Mouse (Mus musculus) hematopoietic stem cell, adult 5-6 weeks (primary cell): ENCODE data around the gene Tsks. TPM values are rescaled to one million over a fixed set of nuclear protein-coding genes. Genes with fewer than 3 reads are reported as not detected.
A peak's percentile ranks its signal among the peaks of the same experiment; 100 is the strongest.

Experiments used
- ATAC-seq, 2 experiments: fragments of 125-278 bp in 1 of 2; replicated peaks in 1 of 2; 2 replicates each; pipeline ENCODE4 v1.8.0; 2016 to 2017; ENCODE audit warnings: inconsistent platforms in 2 of 2, mild to moderate bottlenecking in 2 of 2, moderate number of reproducible peaks in 2 of 2, low read depth in 1 of 2, moderate TSS enrichment in 1 of 2; ENCODE audit not compliant: low FRiP score in 2 of 2, poor library complexity in 2 of 2, severe bottlenecking in 2 of 2, insufficient read depth in 1 of 2, low TSS enrichment in 1 of 2
- total RNA-seq: library from RNA; stranded (forward); fragments of 172-1452, 232-1000 nt; gene quantifications from 2 replicates; pipeline ENCODE4 v1.2.3, GENCODE M21; 2017

Gene Tsks
- total RNA-seq, 1 experiment from 2014 or later: not detected

DNA sequence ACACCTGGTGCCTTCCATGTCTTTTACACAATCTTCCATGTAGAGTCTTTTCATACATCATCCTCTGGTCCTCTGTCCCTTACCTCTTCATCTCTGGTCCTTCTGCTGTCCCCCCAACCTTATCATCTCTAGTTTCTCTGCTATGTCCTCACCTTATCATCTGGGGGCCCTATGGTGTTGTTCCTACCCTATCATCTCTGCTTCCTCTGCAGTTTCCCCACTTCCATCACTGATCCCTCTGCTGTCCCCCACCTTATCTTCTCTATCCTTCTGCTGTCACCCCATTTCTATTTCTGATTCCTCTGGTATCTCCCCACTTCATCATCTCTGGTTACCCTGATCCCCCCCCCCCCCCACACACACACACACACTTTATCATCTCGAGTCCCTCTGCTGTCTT lies 14.4 kb upstream of the Tsks start:
- ATAC-seq: no peak

DNA sequence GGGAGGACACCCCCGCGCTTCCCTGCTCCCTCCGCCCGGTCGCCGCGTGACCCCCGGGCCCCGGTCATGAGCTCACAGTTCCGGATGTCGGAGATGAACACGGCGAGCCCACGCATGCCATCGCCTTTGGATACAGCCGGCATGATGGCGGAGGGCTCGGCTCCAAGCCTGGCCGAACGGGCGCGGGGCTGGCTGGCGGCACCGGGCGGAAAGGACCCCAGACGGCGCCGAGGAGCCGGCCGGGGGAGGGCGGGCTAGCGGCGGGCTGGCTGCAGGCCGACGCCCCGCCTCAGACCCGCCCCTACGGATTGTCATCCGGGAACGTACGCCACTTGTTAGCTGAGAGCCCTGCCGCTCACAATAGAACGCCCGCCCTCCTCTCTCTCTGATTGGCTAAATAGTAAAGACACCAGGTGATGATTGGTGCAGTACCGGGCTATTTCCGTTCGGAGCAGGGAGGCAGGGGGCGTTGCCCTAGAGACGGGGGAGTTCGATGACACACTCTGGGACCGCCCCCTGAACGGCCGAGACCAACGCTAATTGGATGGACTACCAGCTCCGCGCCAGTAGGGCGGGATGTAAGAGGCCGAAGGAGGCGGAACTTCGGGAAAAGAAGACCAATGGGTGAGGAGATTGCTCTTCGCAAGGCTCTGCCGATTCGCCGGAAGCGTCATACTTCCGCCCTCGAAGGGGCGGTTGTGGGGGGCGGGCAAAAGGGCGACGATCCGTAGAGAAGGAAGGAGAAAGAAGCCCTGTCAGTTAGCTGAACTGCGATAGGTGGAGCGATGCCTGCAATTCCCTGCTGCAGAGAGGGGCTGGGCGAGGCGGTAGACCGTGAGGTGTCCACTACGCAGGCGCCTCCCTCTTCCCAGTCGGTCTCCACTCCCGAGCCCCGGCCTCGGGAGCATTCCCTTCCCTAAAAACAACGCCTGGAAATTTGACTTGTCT lies 13.5 kb upstream of the Tsks start, which contains the start of gene Ap2a1:
TSS of gene Ap2a1 (minus strand) at position 293 of the 948 bp plus-strand sequence.
- ATAC-seq: peak; percentile 97

DNA sequence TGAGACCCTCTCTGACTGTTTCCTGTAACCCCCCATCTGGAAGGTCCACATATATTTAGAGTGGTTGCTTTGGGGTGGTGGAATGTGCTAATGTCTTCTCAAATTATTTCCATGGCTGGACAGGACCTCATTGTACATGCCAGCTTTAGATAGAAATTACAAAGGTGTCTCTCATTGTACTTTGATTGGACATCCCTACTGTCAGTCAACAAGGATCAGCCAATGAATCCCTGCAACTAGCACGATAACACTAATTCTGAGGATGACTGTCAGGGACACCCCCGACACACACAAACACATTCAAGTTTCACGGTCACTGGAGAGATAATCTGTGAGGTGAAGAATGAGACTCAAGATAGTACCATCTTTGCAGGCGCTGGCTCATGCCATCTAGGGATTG lies 4.3 kb upstream of the Tsks start:
- no peak for ATAC-seq

GRCm38 (mm10) chr7:44949922-44950321 lies 6.9 kb downstream of the Tsks start:
- no peak for ATAC-seq

GRCm38 (mm10) chr7:44951960-44952359 lies 9.0 kb downstream of the Tsks start:
- peak; percentile 70 for ATAC-seq

GRCm38 (mm10) chr7:44952611-44953306 lies 9.8 kb downstream of the Tsks start:
- peak; percentile 84 to 89 for ATAC-seq

GRCm38 (mm10) chr7:44953561-44953960 lies 10.6 kb downstream of the Tsks start:
- no peak for ATAC-seq

- no peak for ATAC-seq
Observed at GRCm38 (mm10) chr7:44954091-44954885, 11.3 kb downstream of the Tsks start.

DNA sequence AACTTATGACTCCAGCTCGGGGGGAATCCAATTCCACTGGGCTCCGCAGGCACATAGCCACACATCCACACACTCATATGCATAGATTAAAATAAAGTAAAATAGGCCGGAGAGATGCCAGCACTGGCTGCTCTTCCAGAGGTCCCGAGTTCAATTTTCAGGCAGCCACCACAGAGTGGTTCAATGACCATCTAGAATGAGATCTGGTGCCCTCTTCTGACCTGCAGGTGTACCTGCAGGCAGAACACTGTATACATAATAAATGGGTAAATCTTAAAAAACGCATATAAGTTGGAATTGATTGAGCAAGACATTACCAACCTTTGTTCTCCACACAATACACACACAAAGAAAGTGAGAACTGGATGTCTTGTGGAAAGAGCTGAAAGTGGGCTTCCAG lies 12.6 kb downstream of the Tsks start:
- ATAC-seq: no peak

DNA sequence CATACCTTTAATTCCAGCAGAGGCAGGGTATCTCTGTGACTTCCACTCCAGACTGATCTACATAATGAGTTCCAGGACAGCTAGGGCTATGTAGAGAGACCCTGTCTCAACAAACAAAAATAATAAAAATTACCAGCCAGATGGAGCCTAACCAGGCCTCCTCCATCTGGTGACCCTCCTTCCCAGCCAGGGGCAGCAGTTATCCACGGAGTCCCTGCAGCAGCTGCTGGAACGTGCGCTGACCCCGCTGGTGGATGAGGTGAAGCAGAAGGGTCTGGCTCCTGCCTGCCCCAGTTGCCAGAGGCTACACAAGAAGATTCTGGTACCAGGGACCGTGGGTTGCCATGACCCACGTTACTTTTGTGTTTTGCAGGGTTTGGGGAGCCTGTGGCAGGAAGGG lies 13.3 kb downstream of the Tsks start:
- ATAC-seq: no peak

DNA sequence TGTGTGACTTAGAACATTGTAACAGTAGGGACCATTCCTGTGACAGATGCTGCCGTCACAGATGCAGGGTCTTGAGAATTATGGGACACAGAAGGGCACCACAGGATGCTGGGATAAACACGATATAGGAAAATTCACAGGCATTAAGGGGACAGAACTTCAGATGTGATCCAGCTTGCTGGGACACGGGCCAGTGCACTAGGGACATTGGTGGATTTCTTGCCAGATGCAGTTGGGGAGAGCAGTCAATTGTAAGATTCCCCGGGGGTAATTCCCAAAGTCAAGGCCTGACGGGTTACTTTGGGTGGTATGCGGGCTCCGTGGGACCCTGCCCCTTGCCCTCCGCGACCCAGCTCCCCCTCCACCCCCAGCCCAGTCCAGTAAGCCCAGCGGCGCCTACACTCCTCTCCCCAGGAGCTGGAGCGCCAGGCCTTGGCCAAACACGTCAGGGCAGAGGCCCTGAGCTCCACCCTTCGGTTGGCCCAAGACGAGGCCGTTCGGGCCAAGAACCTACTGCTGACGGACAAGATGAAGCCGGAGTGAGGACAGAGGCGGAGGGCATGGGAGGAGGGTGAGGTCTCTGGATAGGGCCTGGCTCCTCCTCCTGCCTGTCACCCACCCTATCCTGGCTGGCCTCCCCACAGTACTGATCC lies 14.3 kb downstream of the Tsks start:
- no peak for ATAC-seq

DNA sequence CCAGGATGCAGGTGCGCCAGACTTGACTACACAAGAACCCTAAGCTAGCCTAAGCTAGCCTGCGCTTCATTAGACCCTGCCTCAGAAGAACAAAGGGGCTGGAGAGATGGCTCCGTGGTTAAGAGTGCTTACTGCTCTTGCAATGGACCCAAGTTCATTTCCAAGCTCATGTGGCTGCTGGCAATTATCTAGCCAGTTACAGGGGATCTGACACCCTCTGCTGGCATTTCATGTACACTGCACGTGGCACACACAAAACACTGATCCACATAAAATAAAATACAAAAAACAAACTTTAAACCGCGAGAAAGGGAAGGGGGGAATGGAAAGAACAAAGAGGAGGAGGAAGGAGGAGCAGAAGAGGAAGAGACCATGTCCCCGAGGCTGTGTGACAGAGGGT lies 15.2 kb downstream of the Tsks start:
- peak in 1 of 2 experiments; percentile 53; a peak in 1 of 4 replicates for ATAC-seq

DNA sequence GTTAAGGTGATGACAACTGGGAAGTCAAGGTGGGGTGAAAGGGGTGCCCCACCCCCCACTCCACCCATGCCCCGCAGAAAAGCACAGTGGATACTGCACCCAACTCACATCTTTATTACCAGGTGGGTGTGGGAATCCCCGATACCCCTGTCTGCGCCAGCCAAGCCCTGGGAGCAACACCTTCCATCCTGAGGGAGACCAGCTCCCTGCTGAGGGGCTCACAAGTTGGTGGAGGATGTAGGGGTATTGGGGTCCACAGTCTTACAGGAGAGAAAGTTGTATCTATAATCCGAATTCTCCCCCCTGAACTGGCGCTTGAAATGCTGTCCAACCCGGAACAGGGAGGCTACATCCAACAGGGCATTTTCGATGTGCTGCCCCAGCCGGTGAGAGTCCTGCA lies 16.3 kb downstream of the Tsks start:
- no peak for ATAC-seq

DNA sequence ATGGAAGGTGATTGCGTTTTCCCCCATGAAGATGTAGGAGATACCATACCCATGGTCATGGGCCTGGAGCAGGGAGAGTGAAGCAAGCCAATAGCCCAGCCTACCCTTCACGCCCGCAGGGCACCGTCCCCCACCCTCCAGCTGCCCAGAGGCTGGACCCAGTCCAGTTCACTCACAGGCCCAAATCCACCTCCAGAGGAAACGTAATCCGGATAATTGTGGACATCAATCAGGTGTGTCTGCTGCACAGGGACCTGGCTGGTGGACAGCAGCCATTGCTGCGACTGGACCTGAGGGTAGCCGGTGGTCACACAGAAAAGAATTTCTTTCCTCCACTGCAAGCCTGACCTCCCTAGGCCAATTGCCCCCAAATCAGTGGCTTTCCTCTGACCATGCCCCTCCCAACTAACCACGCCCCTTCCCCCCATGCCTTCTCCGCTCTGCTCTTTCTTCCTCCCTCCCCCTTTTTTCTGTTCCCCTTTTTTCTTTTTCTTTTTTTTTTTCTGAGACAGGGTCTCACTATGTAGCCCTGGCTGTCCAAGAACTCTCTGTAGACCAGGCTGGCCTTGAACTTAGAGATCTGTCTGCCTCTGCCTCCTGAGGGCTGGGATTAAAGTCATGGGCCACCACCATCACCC lies 17.0 kb downstream of the Tsks start:
- no peak for ATAC-seq

DNA sequence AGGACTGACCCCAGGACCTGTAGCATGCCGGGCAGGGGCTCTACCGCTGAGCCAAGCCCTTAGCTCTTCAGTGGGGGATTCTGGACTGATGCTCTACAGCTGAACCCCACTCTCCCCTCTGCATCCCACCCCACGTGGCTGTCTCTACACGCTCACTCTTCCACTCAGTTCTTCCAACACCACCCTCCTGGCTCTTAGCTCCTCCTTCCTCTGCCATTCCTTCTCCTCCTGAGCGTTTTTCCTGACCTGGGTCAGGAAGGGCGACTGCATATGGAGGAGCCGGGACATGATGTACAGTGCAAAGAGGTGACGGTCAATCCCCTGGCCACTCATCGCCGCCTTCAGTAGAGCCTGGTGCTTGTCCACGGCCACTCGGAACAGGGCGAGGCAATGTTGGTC lies 17.5 kb downstream of the Tsks start:
- no peak for ATAC-seq

DNA sequence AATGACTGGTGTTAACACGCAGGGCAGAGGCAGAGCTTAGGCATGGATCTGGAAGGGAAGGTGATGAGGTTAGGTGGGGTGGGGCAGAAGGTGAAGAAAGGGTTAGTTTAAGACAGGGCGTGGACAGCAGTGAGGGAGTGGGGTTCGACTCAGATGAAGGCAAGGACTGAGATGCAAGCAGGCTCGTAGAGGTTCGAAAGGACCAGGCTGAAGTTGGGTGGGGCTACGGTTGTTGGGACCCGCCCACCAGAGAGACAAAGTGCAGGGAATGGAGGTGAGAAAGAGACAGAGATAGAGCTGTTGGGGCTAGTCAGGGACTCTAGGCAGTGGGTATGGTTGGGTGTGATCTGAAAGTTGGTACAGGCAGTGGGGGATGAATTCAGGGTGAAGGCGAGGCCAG lies 19.3 kb downstream of the Tsks start:
- no peak for ATAC-seq

DNA sequence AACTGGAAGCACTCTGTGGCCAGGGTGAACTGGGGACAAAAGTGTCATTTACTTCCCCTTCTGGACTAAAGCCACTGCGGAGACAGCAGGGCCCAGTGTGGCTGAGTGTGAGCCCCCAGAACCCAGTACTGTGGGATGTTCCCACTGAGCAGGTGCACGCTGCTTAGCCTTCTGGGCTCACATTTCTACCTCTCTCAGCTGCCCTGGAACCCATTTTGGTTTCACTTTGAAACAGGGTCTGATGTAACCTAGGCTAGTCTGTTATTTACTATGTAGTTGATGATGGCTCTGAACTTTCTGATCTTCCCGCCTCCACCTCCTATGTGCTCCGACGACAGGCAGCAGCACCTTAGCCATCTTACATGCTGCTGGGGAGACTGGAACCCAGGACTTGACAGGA lies 19.8 kb downstream of the Tsks start:
- ATAC-seq: no peak
